Mouse (Mus musculus) mesoderm, embryonic 11.5 days (tissue): ENCODE data around the gene Ip6k2.

Source experiments
- DNase-seq: peaks from one replicate; pipeline ENCODE4 v3.0.0-alpha.2; 2012; ENCODE audit warnings: low read depth, low spot score

The Ip6k2 gene

DNA sequence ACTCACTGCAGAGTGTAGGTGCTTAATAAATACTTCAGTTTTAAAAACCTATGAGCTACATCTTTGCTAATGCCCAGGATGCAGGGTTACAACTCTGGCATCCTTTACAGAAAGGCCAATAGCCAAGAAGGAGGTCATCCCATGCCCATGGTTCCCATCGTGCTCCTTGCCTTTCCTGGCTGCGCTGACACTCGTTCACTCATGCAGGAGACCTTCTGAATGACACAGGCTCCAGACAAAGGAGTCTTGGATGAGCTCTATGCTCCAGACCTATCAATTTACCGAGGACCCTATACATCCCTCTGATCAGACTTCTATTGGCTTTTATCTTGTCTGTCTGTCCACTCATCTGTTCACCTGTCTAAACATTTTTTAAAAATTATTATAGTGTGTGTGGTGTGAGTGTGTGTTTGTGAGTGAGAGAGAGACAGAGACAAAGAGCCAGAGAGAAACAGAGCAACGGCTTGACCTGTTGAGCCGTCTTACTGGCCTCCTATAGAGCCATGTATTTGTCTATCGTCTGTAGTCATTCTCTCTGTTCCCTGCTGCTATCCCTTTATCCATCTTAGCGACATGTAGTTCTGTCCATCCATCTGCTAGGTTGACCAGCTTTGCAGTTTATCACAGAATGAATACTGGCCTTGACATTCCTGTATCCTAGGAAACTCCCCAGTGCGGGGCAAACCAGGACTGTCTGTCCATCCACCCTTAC is 604 bp upstream of the Ip6k2 start:
- peak; percentile 24 for DNase-seq

DNA sequence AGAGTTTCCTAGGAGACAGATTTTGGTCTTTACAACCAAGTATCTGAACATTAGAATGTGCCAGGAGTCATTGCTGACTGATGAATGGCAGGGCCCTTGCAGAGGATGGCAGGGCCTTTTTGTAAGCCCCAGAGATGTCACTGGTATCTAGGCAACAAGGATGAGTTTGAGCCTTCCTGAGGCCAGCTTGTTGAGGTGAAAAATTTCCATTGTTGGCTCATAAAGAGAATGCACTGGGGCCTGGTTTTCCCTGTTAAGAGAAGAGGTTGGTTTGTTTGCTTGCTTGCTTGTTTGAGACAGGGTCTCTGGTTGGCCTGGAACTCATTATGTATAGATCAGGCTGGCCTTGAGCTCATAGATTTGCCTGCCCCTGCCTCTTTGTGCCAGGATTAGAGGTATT is 1.8 kb downstream of the Ip6k2 start:
- DNase-seq = peak; percentile 60

GRCm38 (mm10) chr9:108786494-108786893 is 2.9 kb downstream of the Ip6k2 start:
- DNase-seq = no peak

DNA sequence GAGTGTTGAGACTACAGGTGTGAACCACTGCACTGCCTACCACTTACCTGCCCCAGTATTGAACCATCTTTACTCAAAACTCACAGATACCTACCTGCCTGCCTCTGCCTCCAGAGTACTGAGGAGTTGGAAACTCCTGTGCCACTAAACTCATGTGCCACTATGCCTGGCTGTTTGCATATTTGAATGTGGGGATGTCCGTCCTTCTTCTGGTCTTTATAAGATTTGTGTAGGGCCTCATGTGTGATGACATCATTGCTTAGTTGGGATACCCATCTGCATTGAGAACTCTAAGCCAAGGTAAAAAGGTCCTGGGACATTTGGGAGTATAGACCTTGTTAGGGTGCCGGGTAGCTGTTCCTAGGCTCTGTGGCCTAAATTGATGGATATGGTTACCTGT is 3.5 kb downstream of the Ip6k2 start:
- DNase-seq = no peak

DNA sequence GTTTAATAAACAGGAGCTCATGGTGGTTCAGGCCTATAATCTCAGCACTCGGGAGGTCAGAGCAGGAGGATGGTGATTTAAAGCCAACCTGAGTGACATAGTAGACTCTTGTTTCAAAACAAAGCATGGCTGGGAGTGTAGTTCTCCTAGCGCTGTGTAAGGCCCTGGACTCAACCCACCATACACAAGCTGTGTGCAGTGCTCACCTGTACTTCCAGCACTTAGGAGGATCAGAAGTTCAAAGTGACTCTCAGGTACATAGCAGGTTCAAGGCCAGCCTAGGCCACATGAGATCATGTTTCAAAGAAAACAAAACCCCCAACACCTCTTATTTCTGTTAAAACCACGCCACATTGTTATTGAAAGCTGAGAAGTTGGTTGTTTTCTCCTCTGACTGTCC is 5.1 kb downstream of the Ip6k2 start:
- no peak for DNase-seq

- no peak for DNase-seq
Observed at GRCm38 (mm10) chr9:108792307-108792706, 8.7 kb downstream of the Ip6k2 start.

GRCm38 (mm10) chr9:108792730-108793129 is 9.1 kb downstream of the Ip6k2 start:
- no peak for DNase-seq

DNA sequence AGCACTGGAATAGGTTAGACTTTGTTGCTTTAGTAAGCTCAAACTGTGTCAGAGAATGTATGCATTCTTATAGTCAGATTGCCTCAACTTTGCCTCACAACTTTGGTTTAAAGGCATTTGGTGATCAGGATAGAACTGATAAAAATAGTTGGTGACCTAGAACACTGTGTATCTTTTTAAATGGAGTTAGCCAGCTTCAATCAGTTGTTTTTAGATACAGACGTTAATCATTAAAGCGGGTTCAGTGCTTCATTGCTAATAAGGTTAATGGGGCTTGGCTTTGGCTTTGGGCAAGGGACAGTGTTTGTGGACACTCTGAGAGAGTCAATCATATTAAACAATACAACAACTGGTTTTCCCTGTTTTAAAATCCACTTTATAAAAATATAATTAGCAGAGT is 11.7 kb downstream of the Ip6k2 start:
- DNase-seq = no peak

DNA sequence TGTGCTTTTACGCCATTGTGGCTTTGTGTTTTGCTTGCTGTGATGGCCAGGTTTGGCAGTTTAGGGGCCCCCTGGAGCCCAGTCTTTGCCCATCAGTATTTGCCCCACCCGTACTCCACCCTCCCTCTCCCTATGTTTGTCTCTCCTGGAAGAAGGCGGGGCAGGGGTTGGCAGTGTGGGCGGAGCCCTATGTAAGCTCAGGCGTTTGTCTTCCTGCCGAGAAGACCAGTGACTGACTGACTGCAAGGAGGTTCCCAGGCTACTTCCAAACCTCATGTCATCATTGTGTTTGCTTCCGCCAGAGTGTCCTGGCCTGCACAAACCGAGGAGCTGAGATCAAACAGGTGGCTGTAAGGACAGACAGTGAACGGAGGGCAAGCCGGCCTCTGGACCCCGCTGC is 12.2 kb downstream of the Ip6k2 start:
- DNase-seq = no peak

- no peak for DNase-seq
Observed at GRCm38 (mm10) chr9:108796351-108796981, 12.9 kb downstream of the Ip6k2 start.

DNA sequence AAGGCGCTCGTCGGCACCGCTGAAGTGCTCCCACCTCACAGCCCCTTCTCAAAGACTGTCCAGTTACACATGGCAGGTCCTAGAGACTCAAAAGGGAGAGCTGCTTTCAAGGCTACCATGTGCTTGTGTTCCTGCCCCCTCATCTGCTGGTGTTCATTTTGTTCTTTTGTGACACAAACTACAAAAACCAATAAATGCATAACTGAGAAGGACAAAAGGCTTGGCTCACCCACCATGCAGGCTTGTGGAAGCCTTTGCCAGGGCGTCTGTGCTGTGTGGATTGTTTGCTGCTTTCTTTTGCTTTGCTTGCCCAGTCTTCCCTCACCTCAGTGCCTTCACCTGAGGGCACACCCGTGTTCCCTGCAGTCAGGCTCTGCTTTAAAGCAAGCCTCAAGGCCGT is 13.9 kb downstream of the Ip6k2 start:
- DNase-seq = no peak

DNA sequence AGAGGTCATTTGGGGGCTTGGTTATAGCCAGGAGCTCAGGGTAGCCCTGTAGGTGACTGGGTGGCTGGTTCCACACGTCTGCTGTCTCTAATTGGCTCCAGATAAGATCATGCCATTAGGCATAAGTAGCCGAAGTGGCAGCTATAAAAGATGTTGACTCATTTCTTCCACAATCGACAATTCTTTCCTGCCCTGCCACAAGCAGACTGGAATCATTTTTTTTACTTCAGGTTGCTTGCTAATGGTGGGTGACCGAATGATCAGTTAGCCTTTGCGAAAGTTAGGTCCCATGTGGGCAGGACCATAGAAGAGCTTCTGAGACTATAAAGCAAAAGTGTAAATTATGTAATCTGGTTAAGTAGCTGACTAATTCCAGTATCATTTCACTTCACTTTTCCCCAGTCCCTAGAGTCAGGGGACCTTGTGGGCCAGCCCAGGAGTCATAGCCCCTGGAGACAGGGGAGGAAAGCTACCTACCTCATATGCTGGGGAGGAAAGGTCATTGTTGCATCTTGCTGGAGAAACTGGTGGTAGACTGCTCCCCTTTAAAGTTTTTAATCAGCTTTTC is 15.0 kb downstream of the Ip6k2 start:
- no peak for DNase-seq

- DNase-seq = no peak
Observed at GRCm38 (mm10) chr9:108799564-108799963, 16.0 kb downstream of the Ip6k2 start.

DNA sequence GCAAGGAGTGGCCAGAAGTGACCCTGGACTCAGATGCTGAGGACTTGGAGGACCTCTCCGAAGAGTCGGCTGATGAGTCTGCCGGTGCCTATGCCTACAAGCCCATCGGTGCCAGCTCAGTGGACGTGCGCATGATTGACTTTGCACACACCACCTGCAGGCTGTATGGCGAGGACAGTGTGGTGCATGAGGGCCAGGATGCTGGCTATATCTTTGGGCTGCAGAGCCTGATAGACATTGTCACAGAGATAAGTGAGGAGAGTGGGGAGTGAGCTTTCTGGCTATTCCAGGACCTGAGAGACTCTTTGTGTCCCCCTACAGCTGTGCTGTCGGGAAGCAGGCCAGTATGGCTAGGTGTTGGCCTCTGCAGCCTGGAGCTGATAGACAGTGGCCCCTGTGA is 22.2 kb downstream of the Ip6k2 start:
- no peak for DNase-seq

- no peak for DNase-seq
Observed at GRCm38 (mm10) chr9:108806379-108806778, 22.8 kb downstream of the Ip6k2 start.

DNA sequence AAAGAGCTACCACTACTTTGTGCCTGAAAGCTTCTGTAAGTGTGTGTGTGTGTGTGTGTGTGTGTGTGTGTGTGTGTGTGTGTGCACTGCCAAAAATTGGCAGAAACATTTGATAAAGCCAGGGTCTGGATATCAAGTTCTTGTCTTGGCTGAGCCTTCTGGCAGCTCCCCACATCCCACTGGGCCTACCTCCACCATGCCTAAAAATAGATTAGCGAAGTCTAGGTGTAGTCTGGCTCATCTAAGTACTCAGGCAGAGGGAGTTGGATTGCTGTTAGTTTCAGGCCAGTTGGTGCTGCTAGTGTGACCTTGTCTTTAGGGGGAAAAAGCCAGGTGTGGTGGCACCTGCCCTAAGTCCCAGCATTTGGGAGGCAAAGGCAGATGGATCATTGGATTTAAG is 23.2 kb downstream of the Ip6k2 start:
- DNase-seq = no peak

DNA sequence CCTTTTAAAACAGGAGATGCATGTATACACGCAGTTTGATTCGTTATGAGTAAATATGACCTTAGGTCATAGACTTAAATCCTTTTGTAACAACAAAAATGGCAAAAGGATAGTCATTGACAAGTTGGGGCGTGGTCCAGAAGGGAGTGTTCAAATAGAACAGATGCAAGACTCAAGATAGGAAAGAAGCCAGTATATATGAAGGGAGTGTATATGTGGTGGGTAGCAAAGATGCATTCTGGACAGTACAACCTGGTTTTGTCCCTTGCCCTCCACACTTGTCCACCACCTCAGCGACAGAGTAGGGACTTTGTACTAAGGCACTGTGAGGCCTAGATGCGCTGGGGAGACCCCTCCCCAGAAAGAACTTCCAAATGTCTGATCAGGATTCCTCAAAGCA is 24.1 kb downstream of the Ip6k2 start:
- DNase-seq = no peak

DNA sequence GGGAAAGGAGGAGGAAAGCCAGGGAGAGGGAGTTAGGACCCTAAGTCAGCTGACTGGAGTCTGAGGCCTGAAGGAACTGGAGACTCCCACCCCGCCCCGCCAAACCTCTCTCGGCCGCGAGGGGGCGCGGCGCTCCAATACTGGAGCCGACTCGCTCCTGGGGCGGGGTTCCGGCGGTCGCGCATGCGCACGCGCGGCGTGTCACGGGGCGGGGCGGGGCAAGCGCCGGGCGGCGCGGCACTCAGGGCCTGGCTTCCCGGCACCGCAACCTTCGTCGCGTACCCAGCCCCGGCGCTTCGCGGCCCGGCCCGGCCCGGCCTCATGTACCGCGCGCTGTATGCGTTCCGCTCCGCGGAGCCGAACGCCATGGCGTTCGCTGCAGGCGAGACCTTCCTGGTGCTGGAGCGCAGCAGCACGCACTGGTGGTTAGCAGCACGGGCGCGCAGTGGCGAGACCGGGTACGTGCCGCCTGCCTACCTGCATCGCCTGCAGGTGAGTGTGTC is 24.6 kb downstream of the Ip6k2 start, which contains the start of gene Nckipsd:
Gene Nckipsd (plus strand): TSS at position 206 of the 503 bp plus-strand sequence.
- DNase-seq = peak; percentile 95

DNA sequence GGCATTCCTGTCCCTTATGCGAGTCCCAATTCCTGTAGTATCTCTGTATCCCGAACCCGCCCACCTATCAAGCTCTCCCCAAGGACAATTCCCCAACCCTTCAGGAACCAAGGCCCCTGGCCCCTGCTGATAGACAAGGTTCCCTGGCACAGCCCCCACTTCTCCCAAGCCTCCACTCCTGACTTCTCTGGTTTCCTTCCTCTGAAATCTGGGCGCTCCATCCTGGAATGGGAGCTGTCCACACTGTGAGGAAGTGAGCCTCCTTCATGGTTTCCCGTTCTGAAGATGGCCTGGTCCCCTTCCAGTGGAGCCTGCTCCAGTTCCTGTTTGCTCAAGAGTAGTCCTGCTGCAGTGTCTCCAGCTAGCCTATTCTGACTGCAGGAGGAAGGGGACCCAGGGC is 25.6 kb downstream of the Ip6k2 start:
- no peak for DNase-seq

DNA sequence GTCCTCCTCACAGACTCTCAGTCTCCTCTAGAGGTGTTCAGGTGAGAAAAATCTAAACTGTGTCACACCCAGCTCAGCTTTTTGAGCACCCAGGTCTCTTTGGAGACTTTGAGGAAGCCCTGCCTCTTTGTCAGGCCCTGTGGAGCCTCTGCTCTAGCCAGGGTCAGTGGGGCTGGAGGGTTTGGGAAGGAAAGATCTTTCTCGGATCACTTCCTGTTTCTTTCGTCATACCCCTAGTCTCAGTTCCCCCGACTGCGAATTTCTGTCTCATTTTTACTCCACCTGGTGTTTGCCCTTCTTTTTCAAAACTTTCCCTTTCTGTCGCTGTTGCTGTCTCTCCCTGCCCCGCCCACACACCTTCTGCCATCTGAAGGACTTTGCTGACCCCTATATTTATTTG is 26.1 kb downstream of the Ip6k2 start:
- no peak for DNase-seq

GRCm38 (mm10) chr9:108810516-108810915 is 26.9 kb downstream of the Ip6k2 start:
- no peak for DNase-seq

- DNase-seq = no peak
Observed at GRCm38 (mm10) chr9:108815557-108815956, 32.0 kb downstream of the Ip6k2 start.

GRCm38 (mm10) chr9:108819495-108819894 is 35.9 kb downstream of the Ip6k2 start:
- DNase-seq = peak; percentile 47
